Mouse (Mus musculus) embryonic facial prominence, embryonic 12.5 days (tissue): ENCODE results near the gene Narf. TPM values are rescaled to one million over a fixed set of nuclear protein-coding genes. Genes with fewer than 3 reads are reported as not detected.

Source experiments
- ATAC-seq: fragments of 200-750 bp; cut with Nextera tagmentation; 2 replicates; pipeline ENCODE4 v1.8.0; 2017; ENCODE audit not compliant: insufficient number of reproducible peaks, insufficient read depth, low FRiP score, low TSS enrichment
- H3K27ac ChIP-seq: fragments of 300-500 bp; sonication (generic); 2 replicates; pipeline ENCODE4 v1.5.1; 2016; ENCODE audit warnings: mild to moderate bottlenecking
- H3K27me3 ChIP-seq: fragments of 300-500 bp; sonication (generic); 2 replicates; pipeline ENCODE4 v1.6.1; 2016; ENCODE audit warnings: mild to moderate bottlenecking, moderate library complexity
- H3K36me3 ChIP-seq: fragments of 300-500 bp; sonication (generic); 2 replicates; pipeline ENCODE4 v1.6.1; 2016; ENCODE audit warnings: mild to moderate bottlenecking
- H3K4me1 ChIP-seq: fragments of 300-500 bp; sonication (generic); 2 replicates; pipeline ENCODE4 v1.6.1; 2016
- H3K4me2 ChIP-seq: fragments of 300-500 bp; sonication (generic); replicated peaks from 2 replicates; pipeline ENCODE4 v1.6.1; 2016; ENCODE audit warnings: mild to moderate bottlenecking, moderate library complexity
- H3K4me3 ChIP-seq: fragments of 300-500 bp; sonication (generic); 2 replicates; pipeline ENCODE4 v1.5.1; 2016; ENCODE audit warnings: mild to moderate bottlenecking
- H3K9ac ChIP-seq: fragments of 300-500 bp; sonication (generic); 2 replicates; pipeline ENCODE4 v1.6.1; 2016; ENCODE audit warnings: mild to moderate bottlenecking, moderate library complexity
- H3K9me3 ChIP-seq: fragments of 300-500 bp; sonication (generic); 2 replicates; pipeline ENCODE4 v1.6.1; 2016; ENCODE audit warnings: mild to moderate bottlenecking, moderate library complexity
- WGBS: fragments of 180-500 bp; shearing (Covaris S2); methylation state at CpG from one replicate; pipeline ENCODE4 v1.1.7; 2016; 5-methylcytosine and 5-hydroxymethylcytosine counted together
- polyA plus RNA-seq: library from polyadenylated mRNA; unstranded; fragments of >200 nt; fragmentation: Nextera tagmentation; extraction: Ambion mirVana; gene quantifications from 2 replicates; pipeline ENCODE4 v1.2.1, GENCODE M21; 2016

Narf gene
- polyA plus RNA-seq, 1 experiment from 2014 or later = 63.1 TPM

DNA sequence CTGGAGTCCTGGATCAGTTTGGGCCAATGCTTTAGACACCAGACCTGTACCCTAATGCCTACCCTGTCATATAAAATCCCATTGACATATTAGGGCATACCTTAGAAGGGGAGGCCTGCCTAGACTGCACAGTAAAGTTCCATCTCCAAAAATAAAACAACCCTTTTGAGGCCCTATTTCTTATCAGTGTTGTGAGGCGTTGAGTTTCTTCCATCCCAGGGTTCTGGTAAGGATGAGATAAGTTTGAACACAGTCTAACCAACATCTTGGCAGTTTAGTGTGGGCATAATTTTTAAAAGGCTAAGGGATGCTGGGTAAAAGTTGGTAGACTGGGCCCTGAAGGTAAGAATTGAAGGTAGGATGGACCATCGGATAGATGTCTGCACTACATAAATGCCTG lies 2.6 kb downstream of the Narf start:
- WGBS = 91% methylated on average over 2 of the region's 2 CpGs
- H3K36me3 ChIP-seq = peaks cover 45% of the 10 kb centered on the region

DNA sequence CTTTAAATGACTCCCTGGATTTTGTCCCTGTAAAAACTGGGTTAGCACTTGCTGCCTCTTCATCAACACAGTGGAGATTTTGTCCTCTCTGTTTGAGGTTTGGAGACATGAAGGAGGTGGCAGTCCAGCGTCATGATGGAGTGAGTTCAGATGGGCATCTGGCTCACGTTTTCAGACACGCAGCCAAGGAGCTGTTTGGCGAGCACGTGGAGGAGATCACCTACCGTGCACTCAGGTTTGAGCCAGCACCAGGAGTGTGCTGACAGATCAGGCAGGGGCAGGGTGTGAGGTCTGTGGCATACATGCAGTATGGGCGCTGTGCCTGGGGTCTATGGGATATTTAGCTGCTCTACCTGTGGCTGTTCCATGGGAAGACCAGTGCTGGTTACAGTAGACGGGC lies 13.1 kb downstream of the Narf start:
- Histone ChIP-seq H3K9ac (no peak overlapping the region), H3K27ac (no peak overlapping the region), H3K4me2 (no peak overlapping the region), H3K27me3 (no peaks in the 10 kb centered on the region), H3K4me1 (no peaks in the 10 kb centered on the region), H3K4me3 (no peak overlapping the region), H3K9me3 (no peaks in the 10 kb centered on the region), H3K36me3 (peaks cover 96% of the 10 kb centered on the region)
- ATAC-seq = no peak
- 88% methylated on average over 8 of the region's 8 CpGs for WGBS

More for the DNA sequence above, 2.6 kb downstream of the Narf start:
- no peak for ATAC-seq
- Histone ChIP-seq H3K9ac (no peak overlapping the region), H3K9me3 (no peaks in the 10 kb centered on the region), H3K27ac (no peak overlapping the region), H3K4me1 (peaks cover 7% of the 10 kb centered on the region; the same call in 1 of the 2 replicates), H3K4me2 (no peak overlapping the region), H3K27me3 (no peaks in the 10 kb centered on the region), H3K4me3 (no peak overlapping the region)

- Histone ChIP-seq H3K9me3 (no peaks in the 10 kb centered on the region), H3K4me3 (peak within 1 kb of the TSS; percentile 99), H3K27me3 (no peaks in the 10 kb centered on the region), H3K27ac (peak within 1 kb of the TSS; percentile 74), H3K4me1 (peaks cover 17% of the 10 kb centered on the region), H3K9ac (peak within 1 kb of the TSS; percentile 99), H3K36me3 (peaks cover 36% of the 10 kb centered on the region), H3K4me2 (peak within 1 kb of the TSS; percentile 95)
- WGBS = under 1% methylated on average over 90 of the region's 91 CpGs
- ATAC-seq = peak; percentile 96
Observed at GRCm38 (mm10) chr11:121259160-121260100, 22.4 kb downstream of the Narf start, which contains the start of gene Foxk2. Foxk2 (plus strand) TSS chr11:121259990.

DNA sequence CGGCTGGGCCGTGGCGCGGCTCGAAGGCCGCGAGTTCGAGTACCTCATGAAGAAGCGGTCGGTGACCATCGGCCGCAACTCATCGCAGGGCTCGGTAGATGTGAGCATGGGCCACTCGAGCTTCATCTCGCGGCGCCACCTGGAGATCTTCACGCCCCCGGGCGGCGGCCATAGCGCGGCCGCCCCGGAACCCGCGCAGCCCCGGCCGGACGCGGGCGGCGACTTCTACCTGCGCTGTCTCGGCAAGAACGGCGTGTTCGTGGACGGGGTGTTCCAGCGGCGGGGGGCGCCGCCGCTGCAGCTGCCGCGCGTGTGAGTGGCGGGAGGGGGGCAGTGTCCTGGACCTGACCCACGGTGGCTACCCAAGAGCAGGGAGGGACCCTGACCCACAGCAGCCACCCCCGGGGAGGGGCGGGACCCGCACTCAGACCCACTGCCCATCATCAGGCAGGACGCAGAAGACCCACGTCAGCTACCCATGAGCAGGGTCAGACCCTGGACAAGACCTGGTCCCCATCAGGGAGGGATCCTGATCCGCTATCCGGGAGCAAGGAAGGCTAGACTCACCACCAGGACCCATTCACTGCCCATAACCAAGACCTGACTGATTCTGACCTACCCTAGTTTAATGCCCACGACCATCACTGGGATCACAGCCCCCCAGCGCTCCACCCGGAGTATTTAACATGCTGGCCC lies 23.3 kb downstream of the Narf start:
- ATAC-seq = 0 out of 2 replicates have a peak, but pooled peaks have one; percentile 24
- H3K4me2 ChIP-seq = peak overlapping the region; percentile 95
- H3K27ac ChIP-seq = peak overlapping the region; percentile 74
- peak overlapping the region; percentile 99 for H3K9ac ChIP-seq
- no peaks in the 10 kb centered on the region for H3K9me3 ChIP-seq
- H3K4me1 ChIP-seq = peaks cover 17% of the 10 kb centered on the region
- H3K36me3 ChIP-seq = peaks cover 35% of the 10 kb centered on the region
- H3K27me3 ChIP-seq = no peaks in the 10 kb centered on the region
- peak overlapping the region; percentile 99 for H3K4me3 ChIP-seq
- under 1% methylated on average over 58 of the region's 60 CpGs for WGBS

- Histone ChIP-seq H3K27ac (no peak overlapping the region), H3K4me3 (peak overlapping the region; percentile 99), H3K36me3 (peaks cover 35% of the 10 kb centered on the region), H3K4me1 (peaks cover 17% of the 10 kb centered on the region), H3K27me3 (no peaks in the 10 kb centered on the region), H3K4me2 (peak overlapping the region; percentile 95), H3K9ac (peak overlapping the region; percentile 99), H3K9me3 (no peaks in the 10 kb centered on the region)
- no peak for ATAC-seq
- whole genome bisulfite sequencing = 49% methylated on average over 2 of the region's 2 CpGs
Observed at GRCm38 (mm10) chr11:121261074-121261473, 24.0 kb downstream of the Narf start.

DNA sequence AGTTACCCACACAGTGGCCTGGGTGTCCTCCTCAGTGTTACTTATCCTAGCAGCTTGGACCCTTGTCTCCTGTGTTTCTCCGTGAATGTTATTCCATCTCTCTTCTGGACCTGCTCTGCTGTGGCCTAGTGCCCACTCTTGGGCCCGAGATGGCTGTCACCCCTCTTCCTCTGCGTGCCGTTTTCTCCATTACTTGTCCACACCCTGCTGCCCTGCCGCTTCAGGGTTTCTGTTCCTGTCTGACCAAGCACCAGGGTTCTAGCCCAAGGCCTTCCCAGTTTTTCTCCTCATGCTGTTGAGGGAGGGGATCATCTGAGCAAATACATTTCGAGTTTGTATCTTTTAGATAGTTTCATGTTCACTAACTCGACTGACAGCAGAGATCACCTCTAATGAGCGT lies 40.5 kb downstream of the Narf start:
- Histone ChIP-seq H3K4me1 (no peaks in the 10 kb centered on the region), H3K4me3 (no peak overlapping the region), H3K9ac (no peak overlapping the region), H3K27me3 (no peaks in the 10 kb centered on the region), H3K9me3 (no peaks in the 10 kb centered on the region), H3K4me2 (no peak overlapping the region), H3K27ac (no peak overlapping the region), H3K36me3 (no peaks in the 10 kb centered on the region)
- no peak for ATAC-seq
- 92% methylated on average over 8 of the region's 8 CpGs for WGBS

- no peaks in the 10 kb centered on the region for H3K36me3 ChIP-seq
- H3K4me2 ChIP-seq = no peak overlapping the region
- no peak overlapping the region for H3K4me3 ChIP-seq
- H3K9ac ChIP-seq = no peak overlapping the region
- ATAC-seq = no peak
- no peaks in the 10 kb centered on the region for H3K4me1 ChIP-seq
- no peak overlapping the region for H3K27ac ChIP-seq
- WGBS = 88% methylated on average over 3 of the region's 3 CpGs
- H3K9me3 ChIP-seq = no peaks in the 10 kb centered on the region
- no peaks in the 10 kb centered on the region for H3K27me3 ChIP-seq
Observed at GRCm38 (mm10) chr11:121278011-121278410, 41.0 kb downstream of the Narf start.

- ATAC-seq = no peak
- WGBS = 80% methylated on average over 6 of the region's 6 CpGs
- no peaks in the 10 kb centered on the region for H3K27me3 ChIP-seq
- H3K9me3 ChIP-seq = no peaks in the 10 kb centered on the region
- H3K27ac ChIP-seq = no peak overlapping the region
- no peak overlapping the region for H3K4me2 ChIP-seq
- no peak overlapping the region for H3K9ac ChIP-seq
- H3K4me1 ChIP-seq = no peaks in the 10 kb centered on the region
- peaks cover 27% of the 10 kb centered on the region for H3K36me3 ChIP-seq
- H3K4me3 ChIP-seq = no peak overlapping the region
Observed at GRCm38 (mm10) chr11:121282911-121283310, 45.9 kb downstream of the Narf start.

GRCm38 (mm10) chr11:121289859-121290258 lies 52.8 kb downstream of the Narf start:
- Histone ChIP-seq H3K4me2 (no peak overlapping the region), H3K9ac (no peak overlapping the region), H3K27me3 (no peaks in the 10 kb centered on the region), H3K27ac (no peak overlapping the region), H3K4me1 (no peaks in the 10 kb centered on the region), H3K9me3 (no peaks in the 10 kb centered on the region), H3K36me3 (peaks cover 82% of the 10 kb centered on the region), H3K4me3 (no peak overlapping the region)
- no peak for ATAC-seq
- WGBS = 84% methylated on average over 3 of the region's 3 CpGs

- Histone ChIP-seq H3K4me2 (no peak overlapping the region), H3K9me3 (no peaks in the 10 kb centered on the region), H3K4me1 (no peaks in the 10 kb centered on the region), H3K36me3 (peaks cover 79% of the 10 kb centered on the region), H3K27ac (no peak overlapping the region), H3K27me3 (no peaks in the 10 kb centered on the region), H3K4me3 (no peak overlapping the region), H3K9ac (no peak overlapping the region)
- 94% methylated on average over 5 of the region's 5 CpGs for WGBS
- no peak for ATAC-seq
Observed at GRCm38 (mm10) chr11:121294771-121295170, 57.7 kb downstream of the Narf start.

- H3K4me2 ChIP-seq = no peak overlapping the region
Observed at GRCm38 (mm10) chr11:121298493-121298892, 61.4 kb downstream of the Narf start.

DNA sequence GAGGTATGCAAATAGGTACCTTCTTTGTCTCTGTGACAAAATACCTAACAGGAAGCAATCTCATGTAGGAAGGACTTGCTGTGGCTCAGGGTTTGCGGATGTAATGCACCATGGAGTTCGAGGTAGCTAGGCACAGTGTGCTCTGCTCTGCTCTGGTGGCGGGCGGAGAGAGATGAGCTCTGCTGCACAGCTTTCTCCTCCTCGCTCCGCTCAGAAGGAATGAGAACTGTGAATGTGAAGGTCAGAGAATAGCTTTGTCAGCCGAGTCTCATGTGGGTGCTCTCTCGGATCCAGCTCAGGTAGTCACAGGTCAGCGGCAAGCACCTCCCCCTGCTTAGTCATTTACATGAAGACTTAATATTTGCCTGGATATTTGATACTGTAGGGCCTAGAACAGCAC lies 63.2 kb downstream of the Narf start:
- Histone ChIP-seq H3K27ac (no peak overlapping the region), H3K4me3 (no peak overlapping the region), H3K4me2 (no peak overlapping the region), H3K27me3 (no peaks in the 10 kb centered on the region), H3K9me3 (no peaks in the 10 kb centered on the region), H3K36me3 (peaks cover 81% of the 10 kb centered on the region), H3K4me1 (no peaks in the 10 kb centered on the region), H3K9ac (no peak overlapping the region)
- ATAC-seq = no peak
- WGBS = 94% methylated on average over 9 of the region's 9 CpGs

More at GRCm38 (mm10) chr11:121298493-121298892, 61.4 kb downstream of the Narf start:
- no peak for ATAC-seq
- peaks cover 74% of the 10 kb centered on the region for H3K36me3 ChIP-seq
- H3K4me1 ChIP-seq = no peaks in the 10 kb centered on the region
- H3K9me3 ChIP-seq = no peaks in the 10 kb centered on the region
- H3K27ac ChIP-seq = no peak overlapping the region
- no peak overlapping the region for H3K9ac ChIP-seq
- no peaks in the 10 kb centered on the region for H3K27me3 ChIP-seq
- H3K4me3 ChIP-seq = no peak overlapping the region
- 85% methylated on average over 8 of the region's 8 CpGs for WGBS
